Mouse (Mus musculus): ENCODE measurements around the gene Fnbp1.

The Fnbp1 gene

DNA sequence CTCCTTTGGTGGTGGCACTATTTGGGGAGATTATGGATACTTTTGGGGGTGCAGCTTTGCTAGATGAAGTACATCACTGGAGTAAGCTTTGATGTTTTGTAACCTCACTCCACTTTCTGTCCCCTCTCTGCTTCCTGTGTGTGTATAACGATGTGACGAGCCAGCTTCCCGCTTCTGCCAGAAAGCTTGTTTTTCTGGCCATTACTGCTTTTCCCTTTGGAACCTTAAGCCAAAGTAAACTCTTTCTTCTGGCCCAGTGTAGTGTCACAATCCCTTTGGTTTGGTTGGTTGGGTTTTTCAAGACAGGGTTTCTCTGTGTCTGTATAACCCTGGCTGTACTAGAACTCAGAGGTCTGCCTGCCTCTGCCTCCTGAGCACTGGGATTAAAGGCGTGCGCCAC is 19.0 kb downstream of the Fnbp1 start:
- no peak for DNase-seq

DNA sequence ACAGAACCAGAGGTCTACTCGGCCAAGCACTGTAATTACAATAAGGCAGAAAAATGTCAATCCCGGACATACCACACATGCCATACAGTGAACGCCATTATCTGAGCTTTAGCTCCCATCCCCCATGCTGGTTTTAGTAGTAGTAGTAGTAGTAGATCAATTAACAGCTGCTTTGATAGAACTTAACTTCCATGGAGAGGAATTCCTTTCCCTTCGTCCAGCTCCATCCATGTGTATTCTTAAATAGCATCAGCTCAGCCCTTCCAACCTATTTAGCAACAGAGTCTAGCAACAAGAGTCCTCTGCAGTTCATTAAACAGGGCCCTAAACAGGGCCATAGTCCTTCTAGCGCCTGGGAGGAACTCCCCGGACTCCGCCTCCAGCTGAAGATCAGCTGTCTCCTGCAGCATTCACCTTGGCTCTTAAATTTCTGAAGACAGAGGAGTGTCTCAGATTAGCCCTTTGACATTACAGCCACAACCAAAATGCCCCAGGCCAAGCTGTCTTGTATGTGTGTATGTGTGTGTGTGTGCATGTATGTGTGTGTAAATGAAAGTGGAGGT is 20.6 kb downstream of the Fnbp1 start:
- DNase-seq: no peak

DNA sequence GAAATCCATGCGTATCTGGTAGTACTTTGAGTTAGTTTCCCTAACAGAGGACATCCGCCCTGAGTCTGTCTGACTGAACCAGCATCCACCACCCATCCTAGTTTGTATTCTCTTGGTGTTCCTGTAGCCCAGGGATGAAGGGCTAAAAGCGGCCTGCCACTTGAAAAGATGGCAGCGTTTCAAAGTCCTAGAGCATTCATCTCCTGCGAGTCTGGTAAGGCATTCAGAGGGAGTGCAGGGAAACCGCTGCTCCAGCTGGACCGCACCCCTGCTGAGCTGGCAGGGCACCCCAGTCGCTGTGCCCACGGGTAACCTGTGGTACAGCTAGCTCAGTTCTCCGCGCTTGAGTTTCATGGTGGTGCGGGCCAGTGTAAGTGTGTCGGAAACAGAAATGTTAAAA is 22.0 kb downstream of the Fnbp1 start:
- peak; percentile 49 for DNase-seq

DNA sequence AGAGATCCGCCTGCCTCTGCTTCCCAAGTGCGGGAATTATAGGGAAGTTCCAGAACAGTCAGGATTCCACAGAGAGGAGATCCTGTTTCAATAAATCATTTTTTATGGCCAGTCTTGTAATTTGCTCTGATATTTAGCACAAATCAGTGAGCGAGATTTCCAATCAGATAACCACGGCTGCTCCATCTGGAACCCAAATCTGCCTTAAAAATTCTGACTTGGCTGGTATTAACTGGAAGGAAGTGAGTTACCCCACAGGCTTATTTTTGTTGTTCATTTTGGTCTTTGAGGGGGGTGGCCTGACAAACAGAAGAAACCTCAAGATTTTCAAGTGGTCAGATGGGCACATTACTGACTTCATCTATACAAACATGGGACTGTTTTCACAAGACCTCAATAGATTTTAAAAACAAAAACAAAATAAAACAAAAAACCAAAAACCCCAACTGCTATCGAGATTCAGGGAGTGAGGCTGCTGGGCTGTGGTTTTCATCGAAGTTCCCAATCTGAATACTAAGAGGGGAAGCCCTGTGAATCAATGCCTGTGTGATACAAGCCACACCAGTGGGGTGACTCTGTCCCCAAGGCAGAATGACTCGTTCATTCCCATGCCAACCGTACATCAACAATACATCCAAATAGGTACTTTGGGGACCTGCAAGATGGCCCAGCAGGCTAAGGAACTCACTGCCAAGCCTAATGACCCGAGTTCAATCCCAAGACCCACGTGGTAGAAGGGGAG is 23.0 kb downstream of the Fnbp1 start:
- no peak for DNase-seq

DNA sequence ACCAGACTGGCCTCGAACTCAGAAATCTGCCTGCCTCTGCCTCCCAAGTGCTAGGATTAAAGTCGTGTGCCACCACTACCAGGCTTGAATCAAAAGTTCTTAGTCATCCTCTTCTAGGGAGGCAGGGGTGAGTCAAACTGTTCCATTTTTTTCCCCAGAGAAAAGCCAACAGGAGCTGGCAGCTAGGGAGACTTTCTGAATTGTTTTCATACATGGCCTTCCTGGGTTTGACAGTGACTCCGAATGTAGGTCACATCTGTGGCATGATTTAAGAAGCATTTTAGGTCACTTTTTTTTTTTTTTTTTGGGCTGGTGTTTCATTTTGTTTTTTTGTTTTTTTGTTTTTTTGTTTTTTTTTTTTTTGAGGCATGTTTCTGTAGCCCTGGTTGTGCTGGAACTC is 23.6 kb downstream of the Fnbp1 start:
- DNase-seq: no peak

DNA sequence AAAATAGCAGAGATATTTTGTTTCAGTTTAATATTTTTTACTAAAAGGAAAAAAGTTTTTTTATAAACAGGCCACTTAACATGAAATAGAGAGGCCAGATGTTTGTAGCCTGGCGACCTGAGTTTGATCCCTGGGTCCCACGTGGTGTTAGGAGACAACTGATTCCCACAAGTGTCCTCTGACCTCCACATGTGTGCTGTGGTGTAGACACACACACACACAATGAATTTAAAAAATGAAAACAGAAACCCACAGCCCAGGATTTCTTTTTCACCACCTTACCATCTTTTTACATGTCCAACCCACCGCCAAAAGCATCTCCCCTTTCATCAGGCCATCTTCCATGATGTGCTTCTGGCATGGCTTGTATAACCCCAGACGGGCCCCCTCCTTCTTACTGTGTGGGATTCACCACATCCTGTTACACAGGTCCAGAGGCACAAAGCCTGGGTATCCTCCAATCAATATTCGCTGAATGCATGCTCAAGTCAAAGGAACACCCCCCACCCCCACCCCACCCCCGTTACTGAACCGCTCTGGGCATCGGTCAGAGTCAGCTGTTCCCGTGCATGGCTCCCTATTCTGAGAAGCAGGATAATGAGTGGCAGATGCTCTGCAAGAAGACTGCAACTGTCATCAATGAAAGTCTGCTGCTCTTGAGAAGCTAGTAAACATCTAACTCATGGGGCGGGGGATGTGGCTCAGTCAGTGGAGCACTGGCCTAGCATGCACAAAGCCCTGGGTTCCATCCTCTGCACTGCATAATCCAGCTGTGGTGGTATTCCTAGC is 25.7 kb downstream of the Fnbp1 start:
- DNase-seq: no peak

DNA sequence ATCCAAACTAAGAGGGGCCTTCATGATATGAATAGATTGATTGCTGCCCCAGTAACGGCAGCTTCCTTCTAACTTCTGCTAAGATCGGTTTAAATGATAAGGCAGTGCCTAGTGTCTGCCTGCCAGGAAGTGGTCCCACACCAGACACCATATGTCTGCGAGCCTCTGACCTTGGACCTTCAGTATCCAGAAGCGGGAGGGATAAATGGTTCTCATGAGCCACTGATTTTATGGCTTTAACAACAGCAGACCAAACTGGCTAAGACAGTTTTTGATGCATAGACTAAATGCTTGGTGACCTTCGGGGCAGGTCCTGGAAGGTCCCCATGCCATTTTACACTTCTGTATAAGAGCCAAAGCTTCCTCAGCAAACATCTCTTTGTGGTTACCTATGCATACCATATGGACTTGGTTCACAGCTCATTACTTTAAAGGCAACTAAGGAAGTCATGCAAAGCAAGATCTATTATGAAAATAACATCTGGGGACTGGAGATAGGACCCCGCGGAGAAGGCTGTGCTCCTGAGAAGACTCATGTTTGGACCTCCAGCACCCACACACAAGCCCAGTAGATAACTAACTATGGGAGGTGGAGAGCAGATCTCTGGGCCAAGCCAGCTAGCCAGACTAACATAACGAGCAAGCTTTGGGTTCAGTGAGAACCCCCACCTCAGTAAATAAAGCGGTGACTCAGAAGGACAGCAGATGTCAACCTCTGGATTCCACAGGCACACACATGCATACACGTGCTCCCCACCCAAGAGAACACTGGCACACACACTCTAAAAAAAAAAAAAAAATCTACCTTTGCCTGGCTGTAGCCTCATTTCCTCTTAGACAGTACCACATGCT is 26.5 kb downstream of the Fnbp1 start:
- no peak for DNase-seq

DNA sequence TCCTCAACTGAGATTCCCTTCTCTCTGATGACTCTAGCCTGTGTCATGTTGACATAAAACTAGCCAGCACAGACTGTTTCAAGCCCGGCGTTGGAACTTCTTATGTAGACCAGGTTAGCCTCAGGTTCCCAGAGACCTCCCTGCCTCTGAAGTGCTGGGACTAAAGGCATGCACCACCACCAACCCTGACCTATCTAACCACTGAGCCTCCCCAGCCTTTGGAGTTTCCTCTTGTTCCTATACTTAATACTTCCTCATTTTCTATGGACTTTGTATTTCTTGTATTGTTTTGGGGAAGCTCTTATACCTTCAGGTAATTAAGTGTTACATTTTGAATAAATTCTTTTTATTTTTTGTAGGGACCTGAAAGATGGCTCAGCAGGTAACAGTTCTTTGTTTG is 27.6 kb downstream of the Fnbp1 start:
- no peak for DNase-seq

DNA sequence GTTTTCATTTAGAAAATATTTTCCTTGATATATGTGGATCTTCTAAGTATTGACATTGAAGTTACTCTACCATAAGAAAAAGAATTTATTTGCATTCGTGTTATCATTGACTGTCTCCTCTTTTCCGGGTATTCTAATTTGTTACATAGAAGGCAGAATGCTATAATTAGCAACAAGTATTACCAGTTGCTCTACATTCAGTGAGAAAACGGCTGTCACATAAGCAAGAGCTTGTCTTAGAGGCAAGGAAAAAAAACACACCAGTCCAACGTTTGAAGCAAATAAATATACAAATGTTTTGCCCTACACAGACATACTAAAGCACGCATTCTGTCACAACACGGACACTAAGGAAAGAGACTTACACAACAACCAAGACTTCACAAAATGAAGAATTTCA is 30.1 kb downstream of the Fnbp1 start:
- DNase-seq: no peak

DNA sequence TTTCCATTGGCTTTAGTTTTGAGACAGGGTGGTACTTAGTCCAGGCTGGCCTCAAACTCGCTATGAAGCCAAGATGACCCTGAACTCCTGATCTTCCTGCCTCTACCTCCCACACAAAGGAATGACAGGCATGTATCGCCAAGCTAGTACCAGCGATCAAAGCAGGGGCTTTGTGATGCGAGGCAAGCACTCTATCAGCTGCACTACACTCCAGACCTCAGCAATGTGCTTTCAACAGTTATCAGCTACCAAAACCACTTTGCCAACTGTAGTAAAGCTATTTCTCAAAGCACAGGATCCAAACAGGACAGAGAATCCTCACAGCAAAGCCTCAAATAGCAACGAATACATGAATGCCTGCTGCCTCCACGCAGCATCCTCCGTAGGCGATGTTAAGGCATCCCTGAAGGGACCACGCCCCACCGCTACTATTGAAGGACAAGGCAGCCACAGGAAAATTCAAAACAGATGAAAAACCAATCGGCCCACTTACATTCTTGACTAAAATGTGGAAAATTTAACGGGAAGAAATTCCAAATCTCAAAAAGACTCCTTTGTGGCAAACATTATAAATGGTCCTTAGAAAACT is 31.8 kb downstream of the Fnbp1 start:
- DNase-seq: no peak

DNA sequence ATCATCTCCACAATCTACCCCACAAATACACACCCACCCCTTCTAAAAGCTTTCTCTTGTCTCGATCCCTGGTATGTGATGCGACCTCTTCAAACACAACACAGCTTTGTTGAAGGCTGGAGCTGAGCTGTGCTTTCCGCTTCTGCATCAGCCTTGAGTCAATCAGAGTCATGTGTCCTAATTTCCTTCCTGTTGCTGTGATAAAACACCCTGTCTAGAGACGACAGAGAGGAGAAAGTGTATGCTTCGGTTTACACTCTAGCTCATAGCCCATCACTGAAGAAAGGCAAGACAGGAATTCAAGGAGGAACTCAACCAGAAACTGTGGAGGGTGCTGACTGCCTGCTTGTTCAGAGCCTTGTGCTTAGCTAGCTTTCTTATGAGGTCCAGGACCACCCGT is 33.6 kb downstream of the Fnbp1 start:
- DNase-seq: no peak

DNA sequence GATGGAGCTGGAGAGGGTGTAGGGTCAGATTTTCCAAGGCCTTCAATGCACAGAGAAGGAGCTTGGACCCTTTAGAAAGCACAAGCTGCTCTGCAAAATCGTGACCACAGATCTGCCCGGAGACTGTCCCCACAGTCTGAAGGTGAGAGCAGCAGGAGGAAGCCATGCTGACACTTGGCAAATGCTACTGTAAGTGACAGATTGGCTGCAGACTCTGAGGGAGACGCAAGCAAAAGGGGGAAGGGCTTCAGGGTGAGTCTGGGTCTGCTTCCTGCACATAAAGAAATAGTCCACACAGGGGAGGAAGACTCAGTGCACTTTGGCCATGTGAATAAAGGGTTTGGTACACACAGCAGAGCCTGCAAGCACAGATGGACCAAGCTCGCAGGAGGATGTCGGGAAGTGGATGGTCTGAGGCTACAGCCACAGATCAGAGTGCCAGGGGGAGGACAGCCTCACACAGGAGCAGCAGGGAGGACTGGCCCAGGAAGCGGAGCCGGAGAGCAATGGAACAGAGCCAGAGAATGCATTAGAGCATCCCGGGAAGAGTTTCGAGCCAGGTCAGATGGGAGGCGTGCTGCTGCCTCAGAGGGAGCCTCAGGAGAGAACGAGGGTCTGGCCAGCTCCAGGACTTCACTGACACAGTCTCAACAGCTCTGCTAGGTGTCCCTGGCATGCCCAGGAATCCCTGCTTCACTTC is 35.0 kb downstream of the Fnbp1 start:
- DNase-seq: no peak

DNA sequence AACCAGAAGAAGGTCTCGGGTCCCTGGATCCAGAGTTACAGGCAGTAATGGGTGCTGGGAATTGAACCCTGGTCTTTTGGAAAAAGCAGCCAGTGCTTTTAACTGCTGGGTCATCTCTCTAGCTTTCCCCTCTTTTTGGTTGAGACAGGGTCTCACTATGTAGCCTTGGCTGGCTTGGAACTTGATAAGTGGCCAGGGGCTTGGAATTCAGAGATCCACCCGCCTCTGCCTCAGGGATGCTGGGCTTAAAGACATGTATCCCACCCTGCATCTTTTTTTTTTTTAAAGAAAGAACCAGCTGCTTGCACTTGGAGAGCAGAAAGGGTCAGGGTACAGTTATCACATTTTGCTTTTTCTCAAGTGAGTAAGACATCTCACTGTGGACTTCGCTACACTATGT is 35.8 kb downstream of the Fnbp1 start:
- DNase-seq: no peak

DNA sequence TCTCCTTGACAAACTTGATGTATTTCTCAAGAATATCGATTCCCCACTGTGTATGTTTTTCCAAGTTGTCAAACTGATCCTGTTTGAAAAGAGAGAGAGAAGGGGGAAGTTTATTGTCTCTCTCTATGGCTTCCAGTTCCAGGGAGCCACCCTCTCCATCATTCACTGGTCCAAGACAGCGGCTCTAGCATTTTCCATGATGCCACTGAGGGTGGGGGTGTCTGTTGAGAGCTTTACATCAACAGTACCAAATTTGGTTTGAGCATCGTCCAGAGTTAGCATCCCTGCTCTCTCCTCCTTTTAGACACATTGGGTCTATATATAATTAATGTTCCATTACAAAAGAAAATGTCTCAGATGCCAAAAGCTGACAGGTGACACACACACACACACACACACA is 36.5 kb downstream of the Fnbp1 start:
- DNase-seq: no peak

DNA sequence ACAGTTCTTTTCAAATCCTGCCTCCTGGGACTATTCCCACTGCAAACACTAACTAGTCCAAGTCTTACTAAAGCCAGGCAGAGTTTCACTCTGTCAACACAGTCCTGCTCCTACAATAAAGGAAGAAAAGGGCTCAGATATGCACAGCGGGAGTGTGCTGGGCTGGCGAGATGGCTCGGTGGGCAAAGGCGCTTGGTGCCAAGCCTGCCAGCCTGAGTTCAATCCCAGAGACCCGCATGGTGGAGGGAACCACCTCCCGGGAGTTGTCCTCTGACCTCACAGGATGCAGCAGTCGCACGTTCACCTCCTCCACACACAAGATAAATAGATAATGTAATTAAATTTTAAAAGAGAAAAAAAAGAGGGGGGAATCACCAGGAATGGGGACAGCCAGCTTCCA is 38.5 kb downstream of the Fnbp1 start:
- DNase-seq: no peak

DNA sequence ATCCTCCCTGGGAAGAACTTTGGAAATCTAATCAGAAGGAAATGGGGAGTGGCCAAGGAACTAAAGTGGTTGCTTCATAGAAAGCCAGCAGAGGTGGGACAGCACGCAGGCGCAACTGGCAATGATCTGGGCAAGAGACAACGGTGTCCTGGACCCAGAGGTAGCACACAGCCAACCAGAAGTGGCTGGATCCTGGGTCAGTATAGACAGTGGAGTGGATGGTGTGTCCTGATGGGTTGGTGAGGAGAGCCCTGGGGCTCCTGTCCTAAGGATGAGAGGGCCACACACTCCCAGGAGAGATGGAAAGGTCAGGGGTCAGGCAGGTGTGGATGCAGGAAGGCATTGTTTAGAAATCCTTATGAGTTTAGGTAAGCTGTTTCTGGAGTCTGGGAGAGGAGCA is 40.5 kb downstream of the Fnbp1 start:
- no peak for DNase-seq

DNA sequence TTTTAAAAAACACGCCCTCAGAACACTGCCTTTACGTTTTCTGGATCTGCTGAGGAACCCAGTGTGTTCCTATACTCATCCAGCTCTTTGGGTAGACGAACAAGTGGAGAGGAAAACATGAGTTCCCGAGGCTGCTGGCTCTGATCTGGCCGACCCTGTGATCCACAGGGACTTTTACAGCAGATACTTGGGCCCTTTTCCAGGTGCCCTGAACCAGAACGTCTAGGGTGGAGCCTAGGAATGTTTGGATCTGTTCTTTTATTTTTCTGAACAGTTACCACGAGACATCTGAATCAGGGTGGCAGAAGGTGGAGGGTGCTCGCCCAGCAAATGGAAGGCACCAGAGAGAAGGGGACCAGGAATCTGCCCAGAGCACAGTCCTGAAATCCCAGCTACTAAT is 42.7 kb downstream of the Fnbp1 start:
- DNase-seq: no peak

DNA sequence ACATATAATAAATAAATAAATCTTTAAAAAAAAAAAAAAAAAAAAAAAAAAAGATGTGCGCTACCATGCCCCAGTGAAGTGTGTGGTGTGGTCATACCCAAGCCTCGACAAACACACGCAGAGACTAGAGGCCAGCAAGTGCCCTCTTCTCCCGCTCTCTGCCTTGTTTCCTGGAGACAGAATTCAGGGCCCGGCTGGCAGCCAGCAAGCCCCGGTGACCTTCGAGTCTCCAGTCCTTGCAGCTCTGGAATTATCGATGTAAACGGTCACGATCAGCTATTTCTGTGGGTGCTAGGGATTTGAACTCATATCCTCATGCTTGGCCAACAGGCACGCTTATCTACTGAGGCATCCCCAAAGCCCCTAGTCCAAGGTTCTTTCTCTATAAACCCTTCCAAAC is 43.2 kb downstream of the Fnbp1 start:
- no peak for DNase-seq

DNA sequence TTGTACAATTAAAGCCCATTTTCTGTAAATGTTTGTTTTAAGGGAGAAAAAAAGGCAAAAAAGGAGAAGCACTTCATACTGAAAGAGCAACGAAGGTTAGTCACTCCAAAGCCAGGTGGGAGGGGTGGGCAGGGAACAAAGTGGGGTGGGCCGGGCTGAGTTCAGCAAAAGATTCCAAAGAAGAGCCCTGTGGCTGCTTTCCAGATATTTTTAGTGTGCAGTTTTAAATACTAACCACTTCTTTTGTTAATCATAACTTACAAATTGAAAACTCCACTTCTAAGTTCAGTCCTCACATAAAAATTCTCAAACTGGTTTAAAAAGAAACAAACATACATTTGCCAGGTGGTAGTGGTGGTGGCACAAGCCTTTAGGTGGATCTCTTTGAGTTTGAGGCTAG is 44.5 kb downstream of the Fnbp1 start:
- DNase-seq: no peak

DNA sequence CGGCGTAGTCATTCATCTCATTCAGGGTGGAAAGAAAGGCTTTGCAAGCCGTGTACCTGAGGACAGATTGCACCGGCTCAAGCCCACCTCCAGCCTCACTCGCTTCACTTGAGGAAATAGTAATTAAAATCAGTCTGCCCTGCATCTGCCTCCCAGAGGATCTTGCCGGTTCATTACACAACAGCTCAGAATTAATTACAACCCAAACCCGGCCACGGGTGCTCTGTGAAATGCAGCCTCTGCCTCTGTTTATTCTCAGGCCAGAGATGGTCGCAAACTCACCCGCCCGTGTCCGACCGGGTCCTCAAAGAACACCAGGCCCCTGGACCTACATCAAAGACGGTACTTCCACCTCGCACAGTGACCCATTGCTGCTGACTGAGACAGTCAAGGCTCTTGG is 45.7 kb downstream of the Fnbp1 start:
- DNase-seq: no peak

DNA sequence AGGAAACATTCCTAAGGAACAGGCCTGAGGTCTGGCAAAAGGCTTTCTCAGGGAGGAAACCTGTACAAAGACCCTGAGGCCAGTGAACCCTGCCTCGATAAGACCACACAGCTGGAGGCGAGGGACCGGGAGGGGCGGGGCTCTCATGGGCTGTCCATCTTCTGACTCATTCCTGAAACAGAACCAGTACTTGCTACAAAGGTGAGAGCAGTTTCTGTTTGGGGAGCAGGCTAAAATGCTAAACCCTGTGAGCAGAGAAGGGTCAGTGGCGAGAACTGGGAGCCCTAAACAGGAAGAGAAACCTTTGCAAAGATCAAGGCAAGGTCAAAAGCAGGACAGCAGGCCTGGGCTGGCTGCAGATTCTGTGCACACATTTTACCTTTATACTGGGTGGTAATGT is 47.2 kb downstream of the Fnbp1 start:
- DNase-seq: no peak

DNA sequence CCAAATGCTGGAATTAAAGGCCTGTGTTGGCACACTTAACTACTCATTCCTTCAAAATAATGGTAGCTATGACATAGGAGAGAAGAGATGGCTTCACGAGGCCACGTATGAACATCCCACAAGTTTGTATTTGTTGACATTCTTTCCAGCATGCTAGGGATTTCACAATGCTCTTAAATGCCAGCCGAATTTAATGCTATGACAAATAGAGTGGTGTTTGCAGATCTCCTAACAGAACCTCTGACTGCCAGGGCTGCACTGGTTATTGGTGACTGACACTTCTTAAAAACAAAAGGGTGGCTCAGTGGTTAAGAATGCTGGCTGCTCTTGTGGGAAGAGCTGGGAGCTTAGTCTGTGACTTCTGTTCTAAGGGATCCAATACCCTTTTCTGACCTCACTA is 48.9 kb downstream of the Fnbp1 start:
- DNase-seq: no peak

Measured in right cerebral cortex, postnatal 4 days (tissue).